Mouse (Mus musculus) thymus, adult 2 months (tissue): Measurements from ENCODE around the gene Spata32.

Source experiments
- CTCF ChIP-seq: fragments of 200-500 bp; IDR thresholded peaks from 2 replicates; pipeline ENCODE4 v1.5.1; 2012; ENCODE audit warnings: mild to moderate bottlenecking, control low read depth, low read length, moderate library complexity, borderline replicate concordance; ENCODE audit not compliant: control insufficient read depth, poor library complexity, insufficient read depth; ENCODE audit errors: extremely low read depth
- POLR2A ChIP-seq: fragments of 200-500 bp; IDR thresholded peaks from 2 replicates; pipeline ENCODE4 v1.6.1; 2012; ENCODE audit warnings: mild to moderate bottlenecking, low read length, control low read depth, moderate library complexity; ENCODE audit not compliant: control insufficient read depth, poor library complexity, insufficient read depth; ENCODE audit errors: extremely low read depth

DNA sequence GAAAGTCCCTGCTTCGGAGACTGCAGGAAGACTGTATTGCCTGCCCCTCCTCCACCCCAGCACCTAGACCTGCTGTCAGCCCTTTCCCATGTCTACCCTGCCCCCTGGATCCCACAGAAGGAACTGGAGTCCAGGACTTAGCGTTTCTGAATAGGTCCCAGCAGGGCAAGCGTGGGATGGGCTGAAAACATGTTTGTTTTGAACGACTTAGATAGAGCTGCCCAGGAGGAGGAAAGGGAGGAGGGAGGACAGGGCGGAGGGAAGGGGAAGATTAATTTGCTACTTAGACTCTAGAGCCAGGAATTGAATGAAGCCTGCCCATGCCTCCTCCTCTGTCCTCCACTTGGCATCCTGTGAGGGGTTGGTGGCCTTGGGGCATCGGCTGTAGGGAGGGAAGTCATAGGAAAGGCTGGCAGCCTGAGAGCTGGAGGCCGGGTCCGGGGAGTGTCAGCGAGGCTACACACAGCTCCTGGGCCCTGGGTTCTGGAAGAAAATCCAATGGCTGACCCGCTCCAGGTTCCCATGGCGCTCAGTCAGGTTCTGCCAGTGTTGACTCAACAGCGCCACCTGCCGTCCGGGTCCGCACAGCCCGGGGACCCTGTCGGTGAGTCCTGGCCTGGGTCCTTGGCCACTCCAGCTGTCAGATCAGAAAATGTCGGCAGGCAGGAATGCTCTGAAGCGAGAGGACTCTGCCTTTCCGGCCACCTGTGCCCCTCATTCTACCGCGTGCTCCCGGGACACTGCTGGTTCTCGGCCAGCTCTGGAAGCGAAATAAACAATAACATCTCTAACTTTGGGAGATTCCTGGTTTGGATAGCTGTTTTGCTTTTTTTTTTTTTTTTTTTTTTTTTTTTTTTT lies 59.4 kb downstream of the Spata32 start:
- TF ChIP-seq POLR2A (no peak), CTCF (peak; percentile 98)
